Mouse (Mus musculus) lung, embryonic 14.5 days (tissue): ENCODE data around the gene Hcfc1. TPM values are rescaled to one million over a fixed set of nuclear protein-coding genes. Genes with fewer than 3 reads are reported as not detected.
A peak's percentile ranks its signal among the peaks of the same experiment; 100 is the strongest.

ENCODE experiments used
- ATAC-seq: fragments of 200-750 bp; cut with Nextera tagmentation; 2 replicates; pipeline ENCODE4 v1.8.0; 2017; ENCODE audit warnings: mild to moderate bottlenecking, moderate TSS enrichment, moderate library complexity; ENCODE audit not compliant: insufficient read depth
- DNase-seq: peaks from one replicate; pipeline ENCODE4 v3.0.0-alpha.2; 2015
- H3K27ac ChIP-seq: fragments of 300-500 bp; sonication (generic); 2 replicates; pipeline ENCODE4 v1.5.1; 2014; ENCODE audit warnings: low read depth, mild to moderate bottlenecking, moderate library complexity
- H3K27me3 ChIP-seq: fragments of 300-500 bp; sonication (generic); 2 replicates; pipeline ENCODE4 v1.6.1; 2014; ENCODE audit warnings: low read length, control low read depth; ENCODE audit not compliant: insufficient read depth
- H3K36me3 ChIP-seq: fragments of 300-500 bp; sonication (generic); 2 replicates; pipeline ENCODE4 v1.6.1; 2014; ENCODE audit warnings: control low read depth; ENCODE audit not compliant: insufficient read depth
- H3K4me1 ChIP-seq: fragments of 300-500 bp; sonication (generic); 2 replicates; pipeline ENCODE4 v1.6.1; 2014; ENCODE audit warnings: antibody characterized with exemption, control low read depth; ENCODE audit not compliant: insufficient read depth
- H3K4me2 ChIP-seq: fragments of 300-500 bp; sonication (generic); 2 replicates; pipeline ENCODE4 v1.6.1; 2014; ENCODE audit warnings: mild to moderate bottlenecking
- H3K4me3 ChIP-seq: fragments of 300-500 bp; sonication (generic); 2 replicates; pipeline ENCODE4 v1.5.1; 2014; ENCODE audit warnings: low read depth, low read length
- H3K9ac ChIP-seq: fragments of 300-500 bp; sonication (generic); 2 replicates; pipeline ENCODE4 v1.6.1; 2014
- H3K9me3 ChIP-seq: fragments of 300-500 bp; sonication (generic); 2 replicates; pipeline ENCODE4 v1.6.1; 2016; ENCODE audit warnings: low read depth, low read length, control low read depth
- CTCF ChIP-seq: IDR thresholded peaks from 2 replicates; pipeline ENCODE4 v1.5.1; 2016; ENCODE audit warnings: antibody characterized with exemption, low read depth
- WGBS: fragments of 180-500 bp; shearing (Covaris S2); extraction: QIAGEN DNeasy Blood & Tissue Kit; methylation state at CpG from one replicate; pipeline ENCODE4 v1.1.7; 2014; 5-methylcytosine and 5-hydroxymethylcytosine counted together
- polyA plus RNA-seq: library from polyadenylated mRNA; unstranded; fragments of >200 nt; fragmentation: Nextera tagmentation; extraction: Ambion mirVana; gene quantifications from 2 replicates; pipeline ENCODE4 v1.2.1, GENCODE M21; 2014

Gene Hcfc1
- polyA plus RNA-seq, 1 experiment from 2014 or later: 81.3 TPM

- ATAC-seq (peak; percentile 87), DNase-seq (peak; percentile 94)
- peak overlapping the region; percentile 69 for H3K4me3 ChIP-seq
- TF ChIP-seq CTCF: no peak
- no peaks in the 10 kb centered on the region for H3K9me3 ChIP-seq
- H3K4me1 ChIP-seq: no peaks in the 10 kb centered on the region; the same call in 1 of the 2 replicates
- 0 out of 2 replicates have a peak, but pooled peaks cover 3% of the 10 kb centered on the region for H3K36me3 ChIP-seq
- WGBS: 4% methylated on average over 44 of the region's 60 CpGs
- H3K27me3 ChIP-seq: no peaks in the 10 kb centered on the region
- H3K9ac ChIP-seq: peak overlapping the region; percentile 79
- peak overlapping the region; percentile 58 for H3K4me2 ChIP-seq
- H3K27ac ChIP-seq: peak overlapping the region; percentile 99
Observed at GRCm38 (mm10) chrX:73967177-73968075, 1.3 kb upstream of the Hcfc1 start.

- Histone ChIP-seq H3K4me3 (peak overlapping the region; percentile 69), H3K36me3 (peaks cover 20% of the 10 kb centered on the region; the same call in 1 of the 2 replicates), H3K4me1 (no peaks in the 10 kb centered on the region; the same call in 1 of the 2 replicates), H3K27ac (peak overlapping the region; percentile 99), H3K9me3 (no peaks in the 10 kb centered on the region), H3K4me2 (peak overlapping the region; percentile 73), H3K9ac (peak overlapping the region; percentile 79), H3K27me3 (no peaks in the 10 kb centered on the region)
- WGBS: 6% methylated on average over 20 of the region's 20 CpGs
- DNase-seq (peak; percentile 65), ATAC-seq (no peak)
- TF ChIP-seq CTCF: no peak
Observed at GRCm38 (mm10) chrX:73965307-73965706, 850 bp downstream of the Hcfc1 start.

- Histone ChIP-seq H3K4me2 (peak overlapping the region; percentile 73), H3K27ac (no peak overlapping the region), H3K9ac (peak overlapping the region; percentile 79), H3K36me3 (peaks cover 30% of the 10 kb centered on the region; the same call in 1 of the 2 replicates), H3K4me3 (peak overlapping the region; percentile 69), H3K4me1 (no peaks in the 10 kb centered on the region; the same call in 1 of the 2 replicates), H3K27me3 (no peaks in the 10 kb centered on the region), H3K9me3 (no peaks in the 10 kb centered on the region)
- DNase-seq: peak; percentile 4
- WGBS: 16% methylated on average over 3 of the region's 3 CpGs
- TF ChIP-seq CTCF: no peak
- no peak for ATAC-seq
Observed at GRCm38 (mm10) chrX:73964363-73964762, 1.8 kb downstream of the Hcfc1 start.

GRCm38 (mm10) chrX:73954988-73955387 is 11.2 kb downstream of the Hcfc1 start:
- WGBS: 86% methylated on average over 6 of the region's 6 CpGs
- no peak overlapping the region for H3K27ac ChIP-seq
- H3K4me3 ChIP-seq: no peak overlapping the region
- H3K36me3 ChIP-seq: peaks cover 93% of the 10 kb centered on the region
- no peaks in the 10 kb centered on the region for H3K27me3 ChIP-seq
- TF ChIP-seq CTCF: no peak
- no peaks in the 10 kb centered on the region for H3K9me3 ChIP-seq
- no peak overlapping the region for H3K9ac ChIP-seq
- no peaks in the 10 kb centered on the region for H3K4me1 ChIP-seq
- no peak overlapping the region for H3K4me2 ChIP-seq
- ATAC-seq (no peak), DNase-seq (no peak)

- Histone ChIP-seq H3K36me3 (peaks cover 92% of the 10 kb centered on the region), H3K9me3 (no peaks in the 10 kb centered on the region), H3K27me3 (no peaks in the 10 kb centered on the region), H3K4me3 (no peak overlapping the region), H3K9ac (no peak overlapping the region), H3K4me2 (no peak overlapping the region), H3K4me1 (no peaks in the 10 kb centered on the region), H3K27ac (no peak overlapping the region)
- DNase-seq: no peak
- no peak for TF ChIP-seq CTCF
- no peak for ATAC-seq
- WGBS: 82% methylated on average over 5 of the region's 5 CpGs
Observed at GRCm38 (mm10) chrX:73952603-73953002, 13.6 kb downstream of the Hcfc1 start.

- Histone ChIP-seq H3K9ac (no peak overlapping the region), H3K9me3 (no peaks in the 10 kb centered on the region), H3K4me2 (no peak overlapping the region), H3K4me1 (no peaks in the 10 kb centered on the region), H3K27me3 (no peaks in the 10 kb centered on the region), H3K4me3 (no peak overlapping the region), H3K27ac (no peak overlapping the region), H3K36me3 (peaks cover 91% of the 10 kb centered on the region)
- ATAC-seq (0 out of 2 replicates have a peak, but pooled peaks have one; percentile 24), DNase-seq (no peak)
- 93% methylated on average over 10 of the region's 10 CpGs for WGBS
- no peak for TF ChIP-seq CTCF
Observed at GRCm38 (mm10) chrX:73949341-73949740, 16.8 kb downstream of the Hcfc1 start.

- Histone ChIP-seq H3K27me3 (no peaks in the 10 kb centered on the region), H3K4me1 (no peaks in the 10 kb centered on the region), H3K27ac (no peak overlapping the region), H3K4me2 (no peak overlapping the region), H3K9ac (no peak overlapping the region), H3K36me3 (peaks cover 96% of the 10 kb centered on the region), H3K4me3 (no peak overlapping the region), H3K9me3 (no peaks in the 10 kb centered on the region)
- 23% methylated on average over 4 of the region's 4 CpGs for WGBS
- TF ChIP-seq CTCF: peak; percentile 75
- DNase-seq (peak; percentile 84), ATAC-seq (peak; percentile 61)
Observed at GRCm38 (mm10) chrX:73948647-73949046, 17.5 kb downstream of the Hcfc1 start.
